Mouse (Mus musculus): ENCODE measurements around the gene Zfp580. TPM values are rescaled to one million over a fixed set of nuclear protein-coding genes. Genes with fewer than 3 reads are reported as not detected.

Zfp580 gene
- total RNA-seq, 1 experiment, result 3.3 TPM

GRCm38 (mm10) chr7:5053456-5054179 lies 2.3 kb downstream of the Zfp580 start:
- DNase-seq (ENCODE audit: low read depth, low spot score), result no peak
- Histone ChIP-seq H3K4me1 (ENCODE audit: control insufficient read depth in 2 of 2, insufficient read depth in 2 of 2, low read length in 2 of 2, poor library complexity in 1 of 2) (peaks cover 3 to 11% of the 10 kb centered on the region in 2 experiments; a peak in 1 of 4 replicates), H3K9ac (ENCODE audit: insufficient read depth, low read depth, low read length, poor library complexity, severe bottlenecking) (peak overlapping the region; percentile 70; the same call in 1 of the 2 replicates), H3K9me3 (ENCODE audit: control insufficient read depth, insufficient read depth, low read depth, low read length) (no peaks in the 10 kb centered on the region), H3K36me3 (ENCODE audit: control insufficient read depth, insufficient read depth, low read length, poor library complexity, severe bottlenecking) (no peaks in the 10 kb centered on the region), H3K27ac (ENCODE audit: insufficient read depth, low read depth, low read length, poor library complexity, severe bottlenecking) (no peak overlapping the region), H3K4me3 (ENCODE audit: insufficient read depth in 1 of 2, low read depth in 1 of 2, low read length in 2 of 2, poor library complexity in 1 of 2, severe bottlenecking in 1 of 2) (peak overlapping the region; percentile 68 to 86)
- TF ChIP-seq MAFK (IDR thresholded peaks at IDR 0.05; ENCODE audit: insufficient read depth, low read depth, low read length), result no peak
- TF ChIP-seq HCFC1 (IDR thresholded peaks at IDR 0.05; ENCODE audit: borderline replicate concordance, insufficient read depth, low read length), result peak; percentile 61; the same call in 1 of the 2 replicates
- in situ Hi-C loops (cut with MboI; ENCODE audit: low sequenced_read_pairs in 2 of 2, unreplicated experiment in 2 of 2), result no loop called here

DNA sequence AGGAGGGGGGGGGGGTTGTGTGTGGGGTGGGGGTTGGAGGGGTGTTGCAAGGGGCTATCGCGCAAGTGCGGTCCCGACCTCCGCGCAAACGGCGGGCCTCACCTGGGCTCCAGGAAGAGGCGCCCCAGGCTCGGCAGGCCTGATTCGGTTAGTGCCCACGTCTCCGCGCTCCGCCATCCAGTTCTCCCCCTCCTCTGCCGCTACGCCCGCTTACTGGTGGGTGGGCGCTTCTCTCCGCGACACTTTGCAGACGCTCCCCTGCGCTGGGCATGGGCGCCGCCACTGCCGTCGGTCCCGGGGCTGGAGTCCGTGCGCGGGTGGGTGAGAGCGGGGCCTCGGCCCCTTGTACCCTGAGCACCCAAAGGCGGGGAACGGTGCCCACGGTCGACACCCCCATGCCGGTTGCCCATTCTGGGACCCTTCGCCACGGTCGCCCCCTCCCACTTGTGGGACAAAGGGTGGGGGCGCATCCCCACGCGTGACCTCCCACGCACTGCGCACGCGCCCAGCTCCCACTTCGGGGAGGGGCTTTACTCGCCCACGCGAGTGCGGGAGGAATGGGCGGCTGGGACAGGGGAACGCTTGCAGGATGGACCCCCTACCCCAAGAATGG lies 5.4 kb downstream of the Zfp580 start:
- H3K4me3 ChIP-seq (ENCODE audit: insufficient read depth in 1 of 2, low read depth in 1 of 2, low read length in 2 of 2, poor library complexity in 1 of 2, severe bottlenecking in 1 of 2), result peak overlapping the region; percentile 51 to 75
- peak overlapping the region; percentile 82 for H3K9ac ChIP-seq (ENCODE audit: insufficient read depth, low read depth, low read length, poor library complexity, severe bottlenecking)
- no peaks in the 10 kb centered on the region for H3K9me3 ChIP-seq (ENCODE audit: control insufficient read depth, insufficient read depth, low read depth, low read length)
- in situ Hi-C loops (cut with MboI; ENCODE audit: low sequenced_read_pairs in 2 of 2, unreplicated experiment in 2 of 2), result no loop called here
- no peak for TF ChIP-seq ZC3H11A (IDR thresholded peaks at IDR 0.05; ENCODE audit: borderline replicate concordance, low read depth, low read length)
- TF ChIP-seq MAFK (IDR thresholded peaks at IDR 0.05; ENCODE audit: insufficient read depth, low read depth, low read length), result no peak
- no peak for TF ChIP-seq ZNF384 (IDR thresholded peaks at IDR 0.05; ENCODE audit: low read depth, low read length)
- no peak for TF ChIP-seq CHD2 (IDR thresholded peaks at IDR 0.05; ENCODE audit: low read depth, low read length)
- no peak for TF ChIP-seq HCFC1 (IDR thresholded peaks at IDR 0.05; ENCODE audit: borderline replicate concordance, insufficient read depth, low read length)
- DNase-seq (ENCODE audit: low read depth, low spot score), result no peak
- H3K27ac ChIP-seq (ENCODE audit: insufficient read depth, low read depth, low read length, poor library complexity, severe bottlenecking), result no peak overlapping the region
- peaks cover 2% of the 10 kb centered on the region; the same call in 1 of the 2 replicates for H3K36me3 ChIP-seq (ENCODE audit: control insufficient read depth, insufficient read depth, low read length, poor library complexity, severe bottlenecking)
- peaks cover 0 to 11% of the 10 kb centered on the region in 2 experiments; a peak in 1 of 4 replicates for H3K4me1 ChIP-seq (ENCODE audit: control insufficient read depth in 2 of 2, insufficient read depth in 2 of 2, low read length in 2 of 2, poor library complexity in 1 of 2)

- DNase-seq (ENCODE audit: low read depth, low spot score), result no peak
- peaks cover 2% of the 10 kb centered on the region; the same call in 1 of the 2 replicates for H3K36me3 ChIP-seq (ENCODE audit: control insufficient read depth, insufficient read depth, low read length, poor library complexity, severe bottlenecking)
- in situ Hi-C loops (cut with MboI; ENCODE audit: low sequenced_read_pairs in 2 of 2, unreplicated experiment in 2 of 2), result no loop called here
- no peaks in the 10 kb centered on the region for H3K9me3 ChIP-seq (ENCODE audit: control insufficient read depth, insufficient read depth, low read depth, low read length)
- TF ChIP-seq CHD2 (IDR thresholded peaks at IDR 0.05; ENCODE audit: low read depth, low read length) (no peak), ZNF384 (IDR thresholded peaks at IDR 0.05; ENCODE audit: low read depth, low read length) (no peak), HCFC1 (IDR thresholded peaks at IDR 0.05; ENCODE audit: borderline replicate concordance, insufficient read depth, low read length) (no peak), MAFK (IDR thresholded peaks at IDR 0.05; ENCODE audit: insufficient read depth, low read depth, low read length) (no peak), ZC3H11A (IDR thresholded peaks at IDR 0.05; ENCODE audit: borderline replicate concordance, low read depth, low read length) (no peak)
- 0 out of 2 replicates have a peak overlapping the region, but pooled peaks have one; percentile 82 for H3K9ac ChIP-seq (ENCODE audit: insufficient read depth, low read depth, low read length, poor library complexity, severe bottlenecking)
- no peak overlapping the region for H3K27ac ChIP-seq (ENCODE audit: insufficient read depth, low read depth, low read length, poor library complexity, severe bottlenecking)
- H3K4me1 ChIP-seq (ENCODE audit: control insufficient read depth in 2 of 2, insufficient read depth in 2 of 2, low read length in 2 of 2, poor library complexity in 1 of 2), result peaks cover 0 to 11% of the 10 kb centered on the region in 2 experiments; a peak in 1 of 4 replicates
- peak overlapping the region; percentile 51 to 75 for H3K4me3 ChIP-seq (ENCODE audit: insufficient read depth in 1 of 2, low read depth in 1 of 2, low read length in 2 of 2, poor library complexity in 1 of 2, severe bottlenecking in 1 of 2)
Measured at GRCm38 (mm10) chr7:5057381-5057780, 6.0 kb downstream of the Zfp580 start.

DNA sequence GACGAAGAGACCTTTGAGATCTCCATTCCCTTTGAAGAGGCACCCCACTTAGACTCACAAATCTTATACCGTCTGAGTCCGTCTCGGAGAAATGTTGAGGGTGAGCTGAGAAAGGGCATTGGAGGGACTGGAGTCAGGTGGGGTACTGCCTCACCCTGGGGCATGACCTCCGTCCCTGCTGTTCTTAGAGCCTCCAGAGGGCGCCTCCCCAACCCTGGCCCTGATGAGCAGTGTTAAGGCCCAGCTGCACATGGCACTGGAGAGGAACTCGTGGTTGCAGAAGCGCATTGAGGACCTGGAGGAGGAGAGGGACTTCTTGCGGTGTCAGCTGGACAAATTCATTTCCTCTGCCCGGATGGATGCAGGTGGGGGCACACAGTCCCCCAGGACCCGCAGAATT lies 6.5 kb downstream of the Zfp580 start:
- Histone ChIP-seq H3K4me1 (ENCODE audit: control insufficient read depth in 2 of 2, insufficient read depth in 2 of 2, low read length in 2 of 2, poor library complexity in 1 of 2) (peaks cover 0 to 11% of the 10 kb centered on the region in 2 experiments; a peak in 1 of 4 replicates), H3K36me3 (ENCODE audit: control insufficient read depth, insufficient read depth, low read length, poor library complexity, severe bottlenecking) (peaks cover 2% of the 10 kb centered on the region; the same call in 1 of the 2 replicates), H3K9ac (ENCODE audit: insufficient read depth, low read depth, low read length, poor library complexity, severe bottlenecking) (no peak overlapping the region), H3K9me3 (ENCODE audit: control insufficient read depth, insufficient read depth, low read depth, low read length) (no peaks in the 10 kb centered on the region), H3K27ac (ENCODE audit: insufficient read depth, low read depth, low read length, poor library complexity, severe bottlenecking) (no peak overlapping the region), H3K4me3 (ENCODE audit: insufficient read depth in 1 of 2, low read depth in 1 of 2, low read length in 2 of 2, poor library complexity in 1 of 2, severe bottlenecking in 1 of 2) (no peak overlapping the region)
- no peak for TF ChIP-seq ZNF384 (IDR thresholded peaks at IDR 0.05; ENCODE audit: low read depth, low read length)
- TF ChIP-seq ZC3H11A (IDR thresholded peaks at IDR 0.05; ENCODE audit: borderline replicate concordance, low read depth, low read length), result no peak
- TF ChIP-seq HCFC1 (IDR thresholded peaks at IDR 0.05; ENCODE audit: borderline replicate concordance, insufficient read depth, low read length), result no peak
- no peak for TF ChIP-seq MAFK (IDR thresholded peaks at IDR 0.05; ENCODE audit: insufficient read depth, low read depth, low read length)
- TF ChIP-seq CHD2 (IDR thresholded peaks at IDR 0.05; ENCODE audit: low read depth, low read length), result no peak
- in situ Hi-C loops (cut with MboI; ENCODE audit: low sequenced_read_pairs in 2 of 2, unreplicated experiment in 2 of 2), result no loop called here
- no peak for DNase-seq (ENCODE audit: low read depth, low spot score)
